ENCODE assay signal across 8 mouse cellular contexts in genomic region chr7:118706051-118706450, GRCm38 (mm10). TPM values are rescaled to one million over a fixed set of nuclear protein-coding genes. Genes with fewer than 3 reads are reported as not detected.
DNase-seq lines count a peak whose midpoint lies in the region; ATAC-seq and TF ChIP-seq lines count a peak whose summit lies in the region.

No protein-coding gene starts in this region.

- peak overlapping the region; percentile 86; the same call in 1 of the 2 replicates for H3K9ac ChIP-seq in embryonic facial prominence, embryonic 13.5 days
- H3K9ac ChIP-seq in intestine, embryonic 15.5 days, result no peak overlapping the region
- H3K9ac ChIP-seq in neural tube, embryonic 12.5 days, result no peak overlapping the region

- H3K9me3 ChIP-seq in embryonic facial prominence, embryonic 13.5 days, result no peaks in the 10 kb centered on the region
- H3K9me3 ChIP-seq in intestine, embryonic 15.5 days, result no peaks in the 10 kb centered on the region
- H3K9me3 ChIP-seq in neural tube, embryonic 12.5 days, result no peaks in the 10 kb centered on the region

- no peaks in the 10 kb centered on the region for H3K27me3 ChIP-seq in embryonic facial prominence, embryonic 13.5 days
- no peaks in the 10 kb centered on the region for H3K27me3 ChIP-seq in intestine, embryonic 15.5 days (replicated peaks)
- H3K27me3 ChIP-seq in neural tube, embryonic 12.5 days (replicated peaks), result no peaks in the 10 kb centered on the region

- intact Hi-C loops in left cerebral cortex, adult 2 months (cut with DNase I), result no loop called here
- intact Hi-C loops in left cerebral cortex, postnatal 36 days (cut with DNase I), result no loop called here

- peaks cover 25% of the 10 kb centered on the region for H3K4me1 ChIP-seq in embryonic facial prominence, embryonic 13.5 days
- H3K4me1 ChIP-seq in intestine, embryonic 15.5 days (replicated peaks), result peaks cover 14% of the 10 kb centered on the region; the same call in 1 of the 2 replicates
- peaks cover 20% of the 10 kb centered on the region; the same call in 1 of the 2 replicates for H3K4me1 ChIP-seq in neural tube, embryonic 12.5 days

- WGBS in embryonic facial prominence, embryonic 13.5 days, result 25% methylated on average over 6 of the region's 6 CpGs
- WGBS in intestine, embryonic 15.5 days, result 37% methylated on average over 6 of the region's 6 CpGs
- WGBS in neural tube, embryonic 12.5 days, result 29% methylated on average over 6 of the region's 6 CpGs

- peak overlapping the region; percentile 76 for H3K4me2 ChIP-seq in embryonic facial prominence, embryonic 13.5 days
- peak overlapping the region; percentile 78 for H3K4me2 ChIP-seq in intestine, embryonic 15.5 days (replicated peaks)
- H3K4me2 ChIP-seq in neural tube, embryonic 12.5 days (replicated peaks), result peak overlapping the region; percentile 78

- DNase-seq in left cerebral cortex, adult 2 months (ENCODE audit: extremely low spot score in 1 of 2, low spot score in 2 of 2), result no peak
- no peak for DNase-seq in left cerebral cortex, postnatal 36 days (ENCODE audit: low spot score in 2 of 2)
- DNase-seq in urinary bladder, postnatal 4 days (ENCODE audit: low spot score in 2 of 2), result no peak
- DNase-seq in thymus, adult 18-20 months, result no peak
- DNase-seq in cerebellum, adult 8-10 months, result no peak

- ATAC-seq in embryonic facial prominence, embryonic 13.5 days (ENCODE audit: insufficient number of reproducible peaks, insufficient read depth, low FRiP score, low TSS enrichment, low read depth), result no peak
- ATAC-seq in intestine, embryonic 15.5 days, result no peak
- peak; percentile 17 for ATAC-seq in neural tube, embryonic 12.5 days (ENCODE audit: low FRiP score, low read depth)

- H3K36me3 ChIP-seq in embryonic facial prominence, embryonic 13.5 days, result peaks cover 7% of the 10 kb centered on the region; the same call in 1 of the 2 replicates
- H3K36me3 ChIP-seq in intestine, embryonic 15.5 days, result no peaks in the 10 kb centered on the region
- H3K36me3 ChIP-seq in neural tube, embryonic 12.5 days, result no peaks in the 10 kb centered on the region

- no peak for TF ChIP-seq CTCF in left cerebral cortex, adult 2 months (IDR thresholded peaks at IDR 0.05)

- peak overlapping the region; percentile 99 for H3K4me3 ChIP-seq in left cerebral cortex, adult 2 months
- H3K4me3 ChIP-seq in embryonic facial prominence, embryonic 13.5 days, result peak overlapping the region; percentile 85
- peak overlapping the region; percentile 91; the same call in 1 of the 2 replicates for H3K4me3 ChIP-seq in intestine, embryonic 15.5 days (replicated peaks)
- no peak overlapping the region for H3K4me3 ChIP-seq in neural tube, embryonic 12.5 days

- peak overlapping the region; percentile 98 for H3K27ac ChIP-seq in left cerebral cortex, adult 2 months
- H3K27ac ChIP-seq in embryonic facial prominence, embryonic 13.5 days, result no peak overlapping the region
- H3K27ac ChIP-seq in intestine, embryonic 15.5 days, result no peak overlapping the region
- H3K27ac ChIP-seq in neural tube, embryonic 12.5 days, result no peak overlapping the region

RNA-seq across cellular contexts. Expression of gene Gde1, which starts 0.5 kb away (rescaled TPM):
- 100 to 1,000 TPM; 236 to 239 TPM for total RNA-seq in left cerebral cortex, adult 2 months (2021)
- total RNA-seq in left cerebral cortex, postnatal 36 days (2021), result 100 to 1,000 TPM; 258 to 307 TPM
- polyA plus RNA-seq in embryonic facial prominence, embryonic 13.5 days (2015; fragmentation: Nextera tagmentation; extraction: Ambion mirVana), result 70.4 and 71.3 TPM in 2 replicates
- 124 and 127 TPM in 2 replicates for polyA plus RNA-seq in intestine, embryonic 15.5 days (2015; fragmentation: Nextera tagmentation; extraction: Ambion mirVana)
- polyA plus RNA-seq in neural tube, embryonic 12.5 days (2016; fragmentation: Nextera tagmentation; extraction: Ambion mirVana), result 131 and 138 TPM in 2 replicates

RNA-seq across cellular contexts. Expression of gene Ccp110, which starts 6.3 kb away (rescaled TPM):
- 10 to 100 TPM; 47.6 to 47.7 TPM for total RNA-seq in left cerebral cortex, adult 2 months (2021)
- total RNA-seq in left cerebral cortex, postnatal 36 days (2021), result 10 to 100 TPM; 50.0 to 52.4 TPM
- 21.3 and 29.7 TPM in 2 replicates for polyA plus RNA-seq in embryonic facial prominence, embryonic 13.5 days (2015; fragmentation: Nextera tagmentation; extraction: Ambion mirVana)
- polyA plus RNA-seq in intestine, embryonic 15.5 days (2015; fragmentation: Nextera tagmentation; extraction: Ambion mirVana), result 10.0 and 10.7 TPM in 2 replicates
- 34.2 and 34.6 TPM in 2 replicates for polyA plus RNA-seq in neural tube, embryonic 12.5 days (2016; fragmentation: Nextera tagmentation; extraction: Ambion mirVana)

RNA-seq across cellular contexts. Expression of gene Vps35l, which starts 34.0 kb away (rescaled TPM):
- 10 to 100 TPM; 51.8 to 55.5 TPM for total RNA-seq in left cerebral cortex, adult 2 months (2021)
- total RNA-seq in left cerebral cortex, postnatal 36 days (2021), result 10 to 100 TPM; 55.8 to 60.3 TPM
- polyA plus RNA-seq in embryonic facial prominence, embryonic 13.5 days (2015; fragmentation: Nextera tagmentation; extraction: Ambion mirVana), result 62.6 and 71.9 TPM in 2 replicates
- polyA plus RNA-seq in intestine, embryonic 15.5 days (2015; fragmentation: Nextera tagmentation; extraction: Ambion mirVana), result 71.3 and 72.6 TPM in 2 replicates
- polyA plus RNA-seq in neural tube, embryonic 12.5 days (2016; fragmentation: Nextera tagmentation; extraction: Ambion mirVana), result 86.2 and 87.2 TPM in 2 replicates
